Mouse (Mus musculus) monocyte, adult 59 days (primary cell): ENCODE results near the gene Sult2a7. TPM values are rescaled to one million over a fixed set of nuclear protein-coding genes. Genes with fewer than 3 reads are reported as not detected.

Source experiments
- total RNA-seq, 2 experiments: library from RNA; stranded (reverse); gene quantifications; one replicate each; pipeline ENCODE4 v1.2.4; 2023

Gene Sult2a7
- not detected for total RNA-seq

GRCm38 (mm10) chr7:14494130-14494529, at the start of gene Sult2a7:
Gene Sult2a7 (minus strand): TSS chr7:14494230.

GRCm38 (mm10) chr7:14446534-14446933, 47.5 kb downstream of the Sult2a7 start, which contains the start of gene Sult2a8:
Gene Sult2a8 (minus strand): TSS chr7:14446769.

Other genes with a start within 250 kb of the Sult2a7 start
- not detected for gene Sult2a6, start 239.4 kb downstream of the Sult2a7 start, total RNA-seq
- gene Obox8, start 160.7 kb downstream of the Sult2a7 start, total RNA-seq: not detected
- gene Sult2a8, start 47.5 kb downstream of the Sult2a7 start, total RNA-seq: not detected
- not detected for gene Vmn1r90, start 69.3 kb upstream of the Sult2a7 start, total RNA-seq
- not detected for gene Obox7, start 165.3 kb upstream of the Sult2a7 start, total RNA-seq